Mouse (Mus musculus) E14TG2a.4 (cell line): ENCODE measurements around the gene St6galnac3.

ENCODE experiments used
- CTCF ChIP-seq: conservative IDR thresholded peaks from 2 replicates; pipeline ENCODE4 v1.5.1; 2014; ENCODE audit warnings: low read length
- NANOG ChIP-seq: IDR thresholded peaks from 2 replicates; pipeline ENCODE4 v1.6.1; 2014; ENCODE audit warnings: borderline replicate concordance, low read length, mixed read lengths

- TF ChIP-seq CTCF (no peak), NANOG (no peak)
Observed at GRCm38 (mm10) chr3:153751435-153751834, 26.5 kb upstream of the St6galnac3 start.
